Mouse (Mus musculus): Measurements from ENCODE around the gene Colq. TPM values are rescaled to one million over a fixed set of nuclear protein-coding genes. Genes with fewer than 3 reads are reported as not detected.

The Colq gene
- polyA plus RNA-seq, 1 experiment from 2014 or later = 0.14 TPM

DNA sequence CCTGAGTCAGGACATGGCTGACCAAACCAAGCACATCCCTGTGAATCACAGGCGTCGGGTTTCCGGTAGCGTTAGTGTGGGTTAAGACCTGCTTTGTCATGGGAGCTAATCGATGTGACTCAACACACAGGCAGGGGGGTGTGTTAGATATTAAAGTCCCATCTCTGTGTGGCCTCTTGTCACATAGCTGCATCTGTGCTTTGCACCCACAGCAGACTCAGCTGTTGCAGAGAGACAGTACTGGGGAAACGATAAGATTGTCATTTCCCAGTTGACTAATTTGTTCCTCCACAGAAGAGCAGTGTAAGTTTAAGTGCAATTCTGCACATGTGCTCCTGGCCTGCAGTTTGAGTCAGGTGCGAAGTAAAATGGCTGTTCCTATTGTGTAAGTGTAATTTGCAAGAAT is 94.9 kb downstream of the Colq start:
- DNase-seq = peak; percentile 25
- no peak overlapping the region for H3K27ac ChIP-seq (ENCODE audit: low read depth)
- H3K27me3 ChIP-seq (ENCODE audit: insufficient read depth, low read length) = no peaks in the 10 kb centered on the region
- peaks cover 51% of the 10 kb centered on the region for H3K36me3 ChIP-seq (ENCODE audit: insufficient read depth)
- peak overlapping the region; percentile 89 for H3K9ac ChIP-seq
- H3K4me3 ChIP-seq (ENCODE audit: low read depth, low read length) = peak overlapping the region; percentile 92
- no peaks in the 10 kb centered on the region for H3K9me3 ChIP-seq (ENCODE audit: low read depth, low read length)
- WGBS = 33% methylated on average over 7 of the region's 7 CpGs
- peaks cover 10% of the 10 kb centered on the region; the same call in 1 of the 2 replicates for H3K4me1 ChIP-seq (ENCODE audit: insufficient read depth)
- H3K4me2 ChIP-seq = peak overlapping the region; percentile 92
- ATAC-seq (ENCODE audit: insufficient read depth) = no peak
- TF ChIP-seq CTCF (IDR thresholded peaks at IDR 0.05; ENCODE audit: low read depth) = no peak

- Histone ChIP-seq H3K4me3 (ENCODE audit: low read depth, low read length) (peak overlapping the region; percentile 92), H3K27me3 (ENCODE audit: insufficient read depth, low read length) (no peaks in the 10 kb centered on the region), H3K4me1 (ENCODE audit: insufficient read depth) (peaks cover 10% of the 10 kb centered on the region; the same call in 1 of the 2 replicates), H3K36me3 (ENCODE audit: insufficient read depth) (peaks cover 46% of the 10 kb centered on the region), H3K27ac (ENCODE audit: low read depth) (peak overlapping the region; percentile 91), H3K4me2 (peak overlapping the region; percentile 92), H3K9ac (peak overlapping the region; percentile 89), H3K9me3 (ENCODE audit: low read depth, low read length) (no peaks in the 10 kb centered on the region)
- no peak for ATAC-seq (ENCODE audit: insufficient read depth)
- DNase-seq = no peak
- WGBS = 2% methylated on average over 8 of the region's 8 CpGs
- no peak for TF ChIP-seq CTCF (IDR thresholded peaks at IDR 0.05; ENCODE audit: low read depth)
Measured at GRCm38 (mm10) chr14:31495538-31495937, 95.6 kb downstream of the Colq start.

DNA sequence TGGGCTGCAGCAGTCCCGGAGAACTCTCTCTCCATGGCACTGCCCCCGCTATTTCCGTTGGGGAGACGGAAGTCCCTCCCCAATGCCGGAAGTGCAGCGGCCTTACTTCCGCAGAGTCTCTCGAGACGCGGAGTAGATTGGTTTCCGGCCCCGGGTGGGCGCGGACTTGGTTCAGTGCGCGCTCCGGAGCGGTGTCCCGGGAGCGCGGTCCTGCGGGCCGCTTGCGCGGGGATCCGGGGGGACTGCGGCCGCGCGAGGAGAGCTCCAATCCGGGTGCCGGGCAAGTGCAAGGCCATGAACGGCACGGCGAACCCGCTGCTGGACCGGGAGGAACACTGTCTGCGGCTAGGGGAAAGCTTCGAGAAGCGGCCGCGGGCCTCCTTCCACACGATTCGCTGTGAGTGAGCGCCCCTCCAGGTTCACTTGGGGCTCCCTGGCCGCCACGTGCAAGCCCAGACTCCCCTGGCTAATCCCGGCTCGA is 96.1 kb downstream of the Colq start, which contains the start of gene Mettl6:
TSS of gene Mettl6 (minus strand) at position 66 of the 481 bp plus-strand sequence.
- WGBS = under 1% methylated on average over 49 of the region's 49 CpGs
- Histone ChIP-seq H3K36me3 (ENCODE audit: insufficient read depth) (peaks cover 44% of the 10 kb centered on the region), H3K27ac (ENCODE audit: low read depth) (peak within 1 kb of the TSS; percentile 91), H3K9me3 (ENCODE audit: low read depth, low read length) (no peaks in the 10 kb centered on the region), H3K4me2 (peak within 1 kb of the TSS; percentile 92), H3K4me3 (ENCODE audit: low read depth, low read length) (peak within 1 kb of the TSS; percentile 92), H3K9ac (peak within 1 kb of the TSS; percentile 89), H3K27me3 (ENCODE audit: insufficient read depth, low read length) (no peaks in the 10 kb centered on the region), H3K4me1 (ENCODE audit: insufficient read depth) (peaks cover 10% of the 10 kb centered on the region; the same call in 1 of the 2 replicates)
- no peak for TF ChIP-seq CTCF (IDR thresholded peaks at IDR 0.05; ENCODE audit: low read depth)
- peak; percentile 94 for ATAC-seq (ENCODE audit: insufficient read depth)
- peak; percentile 97 for DNase-seq

- under 1% methylated on average over 37 of the region's 37 CpGs for WGBS
- peak within 1 kb of the TSS; percentile 92 for H3K4me2 ChIP-seq
- ATAC-seq (ENCODE audit: insufficient read depth) = peak; percentile 57
Measured at GRCm38 (mm10) chr14:31494349-31494974, 96.7 kb downstream of the Colq start, which contains the start of gene Eaf1. Gene Eaf1 (plus strand): TSS chr14:31494399.

DNA sequence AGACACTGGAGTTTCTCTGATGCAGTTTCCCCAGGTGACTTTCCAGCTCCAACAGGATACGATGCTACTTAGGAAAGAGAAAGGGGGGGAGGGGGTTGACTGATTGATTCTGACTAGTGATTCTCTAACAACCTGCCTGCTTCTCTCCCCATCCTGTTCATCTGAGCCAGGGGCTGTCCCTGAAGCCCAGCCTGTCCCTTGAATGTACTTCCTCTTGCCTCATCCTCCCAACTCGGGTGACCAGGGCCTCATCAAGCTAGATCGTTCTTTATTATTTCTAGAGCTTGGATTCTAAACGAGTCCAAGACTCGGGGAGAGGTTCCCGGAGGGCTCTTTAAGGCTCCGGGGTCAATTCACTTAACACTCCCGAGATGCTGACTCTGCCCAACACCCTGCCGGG is 97.2 kb downstream of the Colq start:
- ATAC-seq (ENCODE audit: insufficient read depth) (no peak), DNase-seq (no peak)
- Histone ChIP-seq H3K4me2 (peak overlapping the region; percentile 92), H3K36me3 (ENCODE audit: insufficient read depth) (peaks cover 39% of the 10 kb centered on the region), H3K4me1 (ENCODE audit: insufficient read depth) (peaks cover 10% of the 10 kb centered on the region; the same call in 1 of the 2 replicates), H3K4me3 (ENCODE audit: low read depth, low read length) (peak overlapping the region; percentile 92), H3K27ac (ENCODE audit: low read depth) (no peak overlapping the region), H3K9me3 (ENCODE audit: low read depth, low read length) (no peaks in the 10 kb centered on the region), H3K9ac (peak overlapping the region; percentile 89), H3K27me3 (ENCODE audit: insufficient read depth, low read length) (no peaks in the 10 kb centered on the region)
- TF ChIP-seq CTCF (IDR thresholded peaks at IDR 0.05; ENCODE audit: low read depth) = no peak
- 40% methylated on average over 9 of the region's 9 CpGs for WGBS

More at GRCm38 (mm10) chr14:31494349-31494974, 96.7 kb downstream of the Colq start, which contains the start of gene Eaf1:
- Histone ChIP-seq H3K9me3 (ENCODE audit: low read depth, low read length) (no peaks in the 10 kb centered on the region), H3K9ac (peak within 1 kb of the TSS; percentile 89), H3K27me3 (ENCODE audit: insufficient read depth, low read length) (no peaks in the 10 kb centered on the region), H3K36me3 (ENCODE audit: insufficient read depth) (peaks cover 39% of the 10 kb centered on the region), H3K4me1 (ENCODE audit: insufficient read depth) (peaks cover 10% of the 10 kb centered on the region; the same call in 1 of the 2 replicates), H3K27ac (ENCODE audit: low read depth) (peak within 1 kb of the TSS; percentile 91), H3K4me3 (ENCODE audit: low read depth, low read length) (peak within 1 kb of the TSS; percentile 92)
- TF ChIP-seq CTCF (IDR thresholded peaks at IDR 0.05; ENCODE audit: low read depth) = no peak
- no peak for DNase-seq

DNA sequence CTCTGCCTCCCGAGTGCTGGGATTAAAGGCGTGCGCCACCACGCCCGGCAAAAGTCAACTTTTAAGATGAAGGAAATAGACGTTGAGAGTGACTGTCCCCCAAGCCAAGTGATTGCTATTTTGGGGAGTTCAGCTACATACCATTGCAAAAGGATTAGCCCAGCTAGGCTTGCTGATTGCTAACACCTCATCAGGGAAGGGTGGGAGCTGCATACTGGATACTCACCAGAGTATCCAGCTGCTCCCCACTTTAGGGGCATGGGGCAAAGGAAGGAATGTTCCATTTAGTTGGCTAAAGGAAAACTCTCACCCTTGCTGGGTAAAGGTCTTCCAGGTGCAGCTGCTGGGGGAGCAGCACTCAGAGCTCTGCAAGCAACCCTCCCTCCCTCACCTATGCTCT is 103.1 kb downstream of the Colq start:
- Histone ChIP-seq H3K27me3 (ENCODE audit: insufficient read depth, low read length) (no peaks in the 10 kb centered on the region), H3K9me3 (ENCODE audit: low read depth, low read length) (no peaks in the 10 kb centered on the region), H3K4me2 (no peak overlapping the region), H3K27ac (ENCODE audit: low read depth) (no peak overlapping the region), H3K9ac (no peak overlapping the region), H3K4me1 (ENCODE audit: insufficient read depth) (no peaks in the 10 kb centered on the region), H3K4me3 (ENCODE audit: low read depth, low read length) (no peak overlapping the region), H3K36me3 (ENCODE audit: insufficient read depth) (peaks cover 80% of the 10 kb centered on the region)
- ATAC-seq (ENCODE audit: insufficient read depth) (no peak), DNase-seq (no peak)
- no peak for TF ChIP-seq CTCF (IDR thresholded peaks at IDR 0.05; ENCODE audit: low read depth)
- 90% methylated on average over 6 of the region's 6 CpGs for WGBS

DNA sequence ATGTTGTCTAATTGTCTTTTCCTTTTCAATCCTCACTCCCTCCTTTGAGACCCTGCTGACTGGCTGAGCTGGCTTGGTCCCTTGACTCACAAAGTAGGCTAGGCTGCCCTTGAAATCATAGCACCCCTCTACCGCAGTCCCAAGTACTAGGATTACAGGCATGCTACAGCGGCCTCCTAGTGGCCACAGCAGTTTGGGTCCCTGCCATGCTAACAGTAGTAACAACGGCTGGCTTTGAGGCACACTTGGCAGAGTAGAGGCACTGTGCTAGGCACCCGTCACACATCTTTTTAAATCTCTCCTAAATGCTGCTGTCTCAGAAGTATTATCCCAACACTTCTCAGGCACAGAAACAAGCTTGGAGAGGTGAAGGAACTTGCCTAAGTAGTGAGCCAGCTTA is 104.7 kb downstream of the Colq start:
- no peak for DNase-seq
- H3K27me3 ChIP-seq (ENCODE audit: insufficient read depth, low read length) = no peaks in the 10 kb centered on the region
- no peak overlapping the region for H3K4me2 ChIP-seq
- no peak; the same call in 1 of the 2 replicates for TF ChIP-seq CTCF (IDR thresholded peaks at IDR 0.05; ENCODE audit: low read depth)
- no peak overlapping the region for H3K27ac ChIP-seq (ENCODE audit: low read depth)
- no peak overlapping the region for H3K9ac ChIP-seq
- WGBS = 82% methylated on average over 4 of the region's 4 CpGs
- no peaks in the 10 kb centered on the region for H3K9me3 ChIP-seq (ENCODE audit: low read depth, low read length)
- no peak overlapping the region for H3K4me3 ChIP-seq (ENCODE audit: low read depth, low read length)
- no peaks in the 10 kb centered on the region for H3K4me1 ChIP-seq (ENCODE audit: insufficient read depth)
- H3K36me3 ChIP-seq (ENCODE audit: insufficient read depth) = peaks cover 82% of the 10 kb centered on the region
- ATAC-seq (ENCODE audit: insufficient read depth) = no peak

All from lung, embryonic 14.5 days (tissue).